Mouse (Mus musculus) heart, postnatal 0 days (tissue): ENCODE measurements around the gene Cdc73. TPM values are rescaled to one million over a fixed set of nuclear protein-coding genes. Genes with fewer than 3 reads are reported as not detected.
A peak's percentile ranks its signal among the peaks of the same experiment; 100 is the strongest.

ENCODE experiments used
- ATAC-seq: fragments of 200-750 bp; cut with Nextera tagmentation; 2 replicates; pipeline ENCODE4 v1.8.0; 2017; ENCODE audit warnings: low read depth, moderate number of reproducible peaks, moderate library complexity; ENCODE audit not compliant: insufficient read depth
- DNase-seq: peaks from one replicate; pipeline ENCODE4 v3.0.0-alpha.2; 2016; ENCODE audit warnings: low spot score
- H3K27ac ChIP-seq: fragments of 300-500 bp; sonication (generic); 2 replicates; pipeline ENCODE4 v1.5.1; 2014; ENCODE audit warnings: low read depth, mild to moderate bottlenecking
- H3K27me3 ChIP-seq: fragments of 300-500 bp; sonication (generic); 2 replicates; pipeline ENCODE4 v1.6.1; 2014; ENCODE audit warnings: low read length, mixed read lengths; ENCODE audit not compliant: control insufficient read depth, insufficient read depth
- H3K36me3 ChIP-seq: fragments of 300-500 bp; sonication (generic); replicated peaks from 2 replicates; pipeline ENCODE4 v1.6.1; 2014; ENCODE audit warnings: low read length, mixed read lengths; ENCODE audit not compliant: control insufficient read depth, insufficient read depth
- H3K4me1 ChIP-seq: fragments of 300-500 bp; sonication (generic); 2 replicates; pipeline ENCODE4 v1.6.1; 2014; ENCODE audit warnings: antibody characterized with exemption; ENCODE audit not compliant: control insufficient read depth, insufficient read depth
- H3K4me2 ChIP-seq: fragments of 300-500 bp; sonication (generic); 2 replicates; pipeline ENCODE4 v1.6.1; 2014; ENCODE audit warnings: low read depth, mild to moderate bottlenecking, low read length, moderate library complexity
- H3K4me3 ChIP-seq: fragments of 300-500 bp; sonication (generic); 2 replicates; pipeline ENCODE4 v1.5.1; 2014; ENCODE audit warnings: low read depth, low read length
- H3K9ac ChIP-seq: fragments of 300-500 bp; sonication (generic); replicated peaks from 2 replicates; pipeline ENCODE4 v1.6.1; 2014; ENCODE audit warnings: low read depth, low read length, mixed read lengths
- H3K9me3 ChIP-seq: fragments of 300-500 bp; sonication (generic); replicated peaks from 2 replicates; pipeline ENCODE4 v1.6.1; 2016; ENCODE audit warnings: low read length; ENCODE audit not compliant: control insufficient read depth
- CTCF ChIP-seq: IDR thresholded peaks from 2 replicates; pipeline ENCODE4 v1.5.1; 2016; ENCODE audit warnings: antibody characterized with exemption, control low read depth, low read depth
- EP300 ChIP-seq: IDR thresholded peaks from 2 replicates; pipeline ENCODE4 v1.6.1; 2016; ENCODE audit warnings: antibody characterized with exemption, low read depth
- WGBS: fragments of 180-500 bp; shearing (Covaris S2); extraction: QIAGEN DNeasy Blood & Tissue Kit; methylation state at CpG from one replicate; pipeline ENCODE4 v1.1.7; 2014; 5-methylcytosine and 5-hydroxymethylcytosine counted together
- polyA plus RNA-seq: library from polyadenylated mRNA; unstranded; fragments of >200 nt; fragmentation: Nextera tagmentation; extraction: Ambion mirVana; gene quantifications from 2 replicates; pipeline ENCODE4 v1.2.1, GENCODE M21; 2015
- total RNA-seq: library from RNA; depleted of rRNA; stranded (reverse); fragments of >200 nt; gene quantifications from 2 replicates; pipeline ENCODE4 v1.2.3, GENCODE M21; 2014; ENCODE audit warnings: low replicate concordance

Gene Cdc73
- total and polyA plus RNA-seq, 2 experiments from 2014 or later = 4.3 to 10.7 TPM

GRCm38 (mm10) chr1:143708361-143708760 lies 5.7 kb upstream of the Cdc73 start:
- ATAC-seq = no peak
- no peak overlapping the region for H3K4me3 ChIP-seq
- TF ChIP-seq CTCF (no peak), EP300 (no peak)
- no peaks in the 10 kb centered on the region for H3K36me3 ChIP-seq
- no peaks in the 10 kb centered on the region for H3K4me1 ChIP-seq
- no peak overlapping the region for H3K4me2 ChIP-seq
- H3K27me3 ChIP-seq = no peaks in the 10 kb centered on the region
- WGBS = 75% methylated on average over 6 of the region's 6 CpGs
- no peak for DNase-seq
- H3K27ac ChIP-seq = no peak overlapping the region
- no peak overlapping the region for H3K9ac ChIP-seq
- no peaks in the 10 kb centered on the region for H3K9me3 ChIP-seq

GRCm38 (mm10) chr1:143707006-143707405 lies 4.3 kb upstream of the Cdc73 start:
- WGBS = 56% methylated on average over 4 of the region's 4 CpGs
- Histone ChIP-seq H3K9ac (no peak overlapping the region), H3K4me2 (no peak overlapping the region), H3K36me3 (no peaks in the 10 kb centered on the region), H3K4me3 (no peak overlapping the region), H3K27ac (no peak overlapping the region), H3K9me3 (no peaks in the 10 kb centered on the region), H3K27me3 (no peaks in the 10 kb centered on the region), H3K4me1 (no peaks in the 10 kb centered on the region)
- TF ChIP-seq CTCF (no peak), EP300 (no peak)
- ATAC-seq = no peak
- no peak for DNase-seq

- ATAC-seq = peak; percentile 63
These were observed 452 bp downstream of the Cdc73 start for GRCm38 (mm10) chr1:143702141-143702740.

GRCm38 (mm10) chr1:143701736-143702135 lies 957 bp downstream of the Cdc73 start:
- DNase-seq (no peak), ATAC-seq (no peak)
- H3K27ac ChIP-seq = peak overlapping the region; percentile 93
- TF ChIP-seq CTCF (no peak), EP300 (no peak)
- peak overlapping the region; percentile 85 for H3K9ac ChIP-seq
- under 1% methylated on average over 13 of the region's 13 CpGs for WGBS
- H3K9me3 ChIP-seq = no peaks in the 10 kb centered on the region
- peak overlapping the region; percentile 84 for H3K4me3 ChIP-seq
- peaks cover 15% of the 10 kb centered on the region; the same call in 1 of the 2 replicates for H3K36me3 ChIP-seq
- H3K27me3 ChIP-seq = no peaks in the 10 kb centered on the region
- peak overlapping the region; percentile 77 for H3K4me2 ChIP-seq
- H3K4me1 ChIP-seq = peaks cover 15% of the 10 kb centered on the region; the same call in 1 of the 2 replicates

More at GRCm38 (mm10) chr1:143702141-143702740, 452 bp downstream of the Cdc73 start:
- H3K36me3 ChIP-seq = peaks cover 10% of the 10 kb centered on the region; the same call in 1 of the 2 replicates
- H3K4me2 ChIP-seq = peak overlapping the region; percentile 77
- peaks cover 15% of the 10 kb centered on the region; the same call in 1 of the 2 replicates for H3K4me1 ChIP-seq
- H3K9me3 ChIP-seq = no peaks in the 10 kb centered on the region
- under 1% methylated on average over 31 of the region's 48 CpGs for WGBS
- peak overlapping the region; percentile 84 for H3K4me3 ChIP-seq
- H3K27ac ChIP-seq = peak overlapping the region; percentile 93
- peak; percentile 44 for DNase-seq
- peak overlapping the region; percentile 85 for H3K9ac ChIP-seq
- TF ChIP-seq CTCF (no peak), EP300 (no peak)
- no peaks in the 10 kb centered on the region for H3K27me3 ChIP-seq

GRCm38 (mm10) chr1:143684849-143685248 lies 17.8 kb downstream of the Cdc73 start:
- DNase-seq = no peak
- Histone ChIP-seq H3K4me3 (no peak overlapping the region), H3K27ac (no peak overlapping the region), H3K4me1 (no peaks in the 10 kb centered on the region), H3K27me3 (no peaks in the 10 kb centered on the region), H3K9ac (no peak overlapping the region), H3K4me2 (no peak overlapping the region), H3K9me3 (no peaks in the 10 kb centered on the region), H3K36me3 (peaks cover 50% of the 10 kb centered on the region)
- no peak for ATAC-seq
- no peak for TF ChIP-seq CTCF
- WGBS = 94% methylated on average over 3 of the region's 3 CpGs

GRCm38 (mm10) chr1:143681108-143681507 lies 21.6 kb downstream of the Cdc73 start:
- Histone ChIP-seq H3K27ac (no peak overlapping the region), H3K4me2 (no peak overlapping the region), H3K9me3 (no peaks in the 10 kb centered on the region), H3K4me1 (no peaks in the 10 kb centered on the region), H3K36me3 (peaks cover 44% of the 10 kb centered on the region), H3K4me3 (no peak overlapping the region), H3K9ac (no peak overlapping the region), H3K27me3 (no peaks in the 10 kb centered on the region)
- TF ChIP-seq EP300 (no peak), CTCF (no peak)
- 93% methylated on average over 5 of the region's 5 CpGs for WGBS
- DNase-seq (no peak), ATAC-seq (no peak)
